Mouse (Mus musculus) gastrocnemius, adult 18-20 months (tissue): ENCODE results near the gene Hdac4. TPM values are rescaled to one million over a fixed set of nuclear protein-coding genes. Genes with fewer than 3 reads are reported as not detected.

Source experiments
- DNase-seq: peaks from one replicate; pipeline ENCODE4 v3.0.0; 2021; ENCODE audit warnings: low spot score
- total RNA-seq, 2 experiments: library from RNA; stranded (reverse); gene quantifications; 2 replicates each; pipeline ENCODE4 v1.2.3; 2021

Gene Hdac4
- total RNA-seq, 2 experiments from 2014 or later = 64.7 to 72.5 TPM

DNA sequence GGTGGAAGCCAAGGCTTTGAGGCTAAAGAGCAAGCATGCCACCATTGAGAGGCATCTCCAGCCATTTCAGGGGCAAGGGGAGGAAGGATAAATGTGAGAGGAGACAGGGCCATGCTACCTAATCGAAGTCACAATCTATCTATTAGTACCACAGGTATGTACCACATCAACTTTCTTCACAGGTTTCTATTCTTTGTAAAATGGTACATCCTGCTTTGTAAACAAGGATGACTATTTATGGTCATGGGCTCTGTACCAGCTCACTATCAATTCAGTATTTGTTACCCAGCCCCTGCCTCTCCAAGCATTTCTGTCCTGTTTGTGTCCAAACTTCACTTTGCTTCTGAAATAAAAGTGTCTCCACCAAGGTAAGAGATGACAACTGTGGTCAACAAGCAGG lies 92.7 kb downstream of the Hdac4 start:
- DNase-seq = no peak

DNA sequence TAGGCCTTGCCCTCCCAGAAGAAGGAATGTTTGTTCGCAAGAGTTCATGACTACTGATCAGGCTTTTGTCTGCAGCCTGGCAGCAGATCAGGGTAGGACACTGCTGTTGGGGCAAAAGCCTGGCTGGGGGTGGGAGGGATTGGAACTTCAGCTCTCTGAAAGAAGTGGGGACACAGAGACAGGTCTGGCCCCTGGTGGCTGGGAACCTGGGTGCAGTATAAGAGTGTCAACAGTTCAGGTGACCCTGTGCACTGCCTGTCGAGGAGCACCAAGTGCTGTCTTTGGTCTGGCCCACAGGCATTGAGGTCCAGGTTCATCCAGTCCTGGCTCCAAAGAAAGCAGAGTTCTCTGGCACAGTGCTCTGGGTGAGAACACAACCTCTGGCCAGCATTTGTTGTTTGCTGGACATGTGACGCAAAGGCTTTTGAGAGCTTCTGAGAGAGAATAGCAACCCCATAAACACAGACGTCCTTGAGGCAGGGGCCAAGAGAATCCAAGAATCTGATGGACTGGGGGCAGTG lies 95.1 kb downstream of the Hdac4 start:
- DNase-seq = peak; percentile 73

DNA sequence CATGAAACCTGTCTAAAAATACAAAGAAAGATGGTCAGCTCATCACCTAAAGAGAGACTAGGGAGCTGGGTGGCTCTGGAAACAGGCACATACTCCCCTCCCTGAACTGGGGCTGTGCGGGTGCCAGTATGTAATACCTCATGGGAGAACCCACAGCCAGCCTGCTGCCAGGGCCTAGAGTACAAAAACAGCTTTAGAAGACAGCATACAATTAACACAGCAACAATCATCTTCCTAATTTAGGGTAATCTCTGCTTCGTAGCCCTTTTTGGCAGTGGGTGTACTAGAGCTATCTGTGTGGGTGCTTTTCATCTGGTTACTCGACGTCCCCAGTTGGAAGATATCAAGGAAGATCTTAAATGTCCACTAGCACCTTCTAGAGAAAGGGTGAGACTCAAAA lies 95.5 kb downstream of the Hdac4 start:
- DNase-seq = peak; percentile 59

DNA sequence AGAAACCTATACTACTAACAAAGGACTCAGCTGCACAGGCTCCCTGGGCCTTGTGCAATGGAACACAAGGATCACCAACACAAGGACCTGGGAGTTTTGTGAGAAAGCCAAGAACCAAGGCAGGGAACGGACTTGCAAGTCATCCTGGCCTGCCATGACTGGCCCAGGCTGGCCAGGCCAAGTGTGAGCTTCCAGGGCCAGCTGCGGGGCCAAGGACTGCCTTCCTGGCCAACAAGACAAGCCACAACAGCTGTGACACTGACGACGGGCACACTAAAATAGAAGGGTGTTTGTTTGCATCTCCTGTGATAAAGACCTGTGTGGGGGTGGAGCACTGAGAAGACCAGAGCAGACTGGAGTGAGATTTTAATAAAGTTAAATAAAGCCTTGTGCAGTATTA lies 96.0 kb downstream of the Hdac4 start:
- peak; percentile 90 for DNase-seq

DNA sequence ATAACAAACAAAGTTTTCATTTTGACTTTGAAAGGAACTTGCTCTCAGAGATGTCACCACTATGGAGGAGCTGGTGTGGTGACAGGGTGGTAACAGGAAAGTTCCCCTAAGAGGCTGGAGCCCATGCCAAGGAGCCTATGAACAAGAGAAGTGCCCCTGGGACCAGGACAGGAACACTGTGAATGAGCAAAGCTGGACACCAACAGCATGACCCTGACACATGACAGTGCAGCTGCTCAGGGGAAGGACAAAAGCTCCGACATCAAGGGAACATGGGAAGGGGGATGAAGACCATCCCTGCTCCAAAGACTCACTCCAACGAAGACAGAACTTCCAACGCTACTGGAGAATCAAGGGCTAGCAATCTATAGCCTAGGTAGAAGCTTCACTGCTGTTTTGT lies 97.0 kb downstream of the Hdac4 start:
- no peak for DNase-seq

DNA sequence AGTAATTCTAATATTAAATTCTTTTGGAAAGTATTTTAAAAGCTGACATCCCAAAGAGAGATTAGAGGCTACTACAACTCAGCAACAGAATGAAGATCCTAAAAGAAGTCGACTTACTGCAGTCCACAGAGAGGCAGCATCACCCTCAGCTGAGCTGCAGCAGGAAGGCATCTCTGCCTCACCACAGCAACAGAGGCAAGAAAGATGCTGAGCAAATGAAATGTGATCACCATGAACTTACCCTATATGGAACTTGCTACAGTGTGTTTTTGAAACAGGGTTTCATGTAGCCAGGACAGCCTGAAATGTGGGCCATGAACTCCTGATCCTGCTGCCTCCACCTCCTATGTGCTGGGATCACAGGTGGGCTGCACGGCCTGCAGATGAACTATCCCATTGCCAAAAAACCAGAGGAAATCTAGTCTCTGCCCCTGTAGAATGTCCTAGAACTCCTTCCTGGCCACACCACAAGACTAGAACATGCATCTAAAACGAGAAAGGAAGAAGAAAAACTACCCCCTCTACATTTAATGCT lies 98.4 kb downstream of the Hdac4 start:
- DNase-seq = peak; percentile 54

DNA sequence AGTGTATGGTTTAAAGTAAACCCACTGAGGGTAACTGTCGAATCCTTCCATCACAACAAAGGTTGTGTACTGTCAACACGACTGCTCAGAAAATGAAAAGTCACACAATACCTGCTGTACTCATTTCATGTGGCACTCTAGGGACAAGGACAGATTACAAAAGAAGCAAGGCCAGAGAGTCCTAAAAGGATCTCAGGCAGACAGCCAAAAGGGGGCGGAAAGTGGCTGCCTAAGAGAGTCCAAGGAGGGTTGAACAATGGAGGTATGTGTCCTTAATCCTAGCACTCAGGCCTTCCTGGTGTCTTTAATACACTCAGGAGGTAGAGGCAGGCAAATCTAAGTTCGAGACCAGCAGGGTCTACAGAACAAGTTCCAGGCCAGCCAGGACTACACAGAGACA lies 103.2 kb downstream of the Hdac4 start:
- DNase-seq = no peak

DNA sequence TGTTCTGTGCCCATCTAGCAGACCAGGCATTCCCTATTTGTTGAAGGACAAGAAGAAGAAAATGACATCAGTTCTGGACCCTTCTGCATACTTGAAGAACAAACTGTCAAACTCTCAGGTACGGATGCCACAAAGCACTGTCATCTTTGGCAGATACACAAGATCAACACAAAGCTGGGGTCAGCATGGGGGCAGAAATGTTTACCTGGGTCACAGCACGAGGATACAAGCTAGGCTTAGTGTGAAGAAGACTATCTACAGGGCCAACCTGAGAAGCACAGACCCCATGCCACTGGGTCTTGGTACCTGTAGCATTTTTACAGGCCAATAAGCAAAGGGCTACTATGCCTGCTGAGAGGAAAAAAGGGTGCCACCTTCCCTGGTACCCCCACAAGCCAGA lies 107.7 kb downstream of the Hdac4 start:
- DNase-seq = no peak

DNA sequence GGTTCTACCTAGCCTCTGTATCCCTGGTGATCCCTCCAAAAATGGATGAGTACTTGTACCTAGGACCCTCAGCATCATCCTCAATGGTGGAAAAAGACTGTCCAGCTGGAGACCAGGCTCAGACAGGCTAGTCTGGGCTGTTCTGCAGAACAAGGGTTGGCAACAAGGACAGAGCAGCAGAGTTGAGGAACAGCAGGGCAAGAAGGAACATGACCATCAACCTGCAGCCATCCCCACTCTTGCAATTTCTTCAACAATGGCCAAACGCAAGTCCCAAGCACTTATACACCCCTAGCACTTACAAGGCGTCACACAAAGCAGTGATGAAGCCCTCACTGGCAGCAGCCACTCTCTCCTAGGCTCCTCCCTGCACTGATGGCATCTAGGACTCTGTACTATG lies 108.2 kb downstream of the Hdac4 start:
- no peak for DNase-seq

DNA sequence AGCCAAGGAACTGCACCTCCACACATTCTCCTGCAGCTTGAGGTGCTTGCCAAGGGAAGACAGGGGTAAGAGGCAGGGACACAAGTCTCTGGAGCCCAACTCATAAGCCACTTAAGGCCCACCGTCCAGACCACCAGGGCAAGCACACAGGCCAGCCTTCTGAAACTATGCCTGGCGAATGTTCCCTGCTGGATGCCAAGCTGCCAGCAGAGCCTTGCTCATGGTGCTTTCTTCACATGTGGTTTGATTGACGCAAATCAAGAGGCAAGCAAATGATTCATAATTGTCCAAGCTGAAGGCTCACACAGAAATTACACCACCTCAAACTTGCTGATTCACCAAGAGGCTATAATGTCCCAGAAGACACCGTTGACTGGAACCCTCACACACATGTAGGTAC lies 108.7 kb downstream of the Hdac4 start:
- DNase-seq = no peak

DNA sequence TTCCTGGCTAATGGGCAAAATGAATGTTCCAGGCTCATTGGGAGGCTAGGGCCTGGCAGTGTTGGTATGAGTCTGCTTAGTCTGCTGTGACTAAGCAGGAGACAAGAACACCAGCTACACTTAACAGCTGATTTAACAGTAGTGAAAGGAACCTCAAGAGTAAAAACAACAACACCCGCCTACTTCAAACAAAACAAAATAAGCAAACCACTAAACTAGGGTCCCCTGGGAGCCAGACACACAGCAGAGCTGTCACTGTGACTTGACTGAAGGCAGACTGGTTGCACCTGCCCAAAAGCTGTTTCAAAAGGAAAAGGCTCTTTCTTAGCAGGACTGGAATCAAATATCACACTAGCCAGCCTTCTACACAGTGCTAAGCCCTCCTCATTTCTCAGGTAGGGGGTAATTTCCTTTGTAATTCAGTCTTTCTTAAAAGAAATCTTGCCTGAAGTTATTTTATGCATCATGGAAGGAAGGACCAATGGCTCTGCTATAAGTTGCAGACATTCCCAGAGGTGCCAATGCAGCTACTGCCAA lies 109.2 kb downstream of the Hdac4 start:
- no peak for DNase-seq

DNA sequence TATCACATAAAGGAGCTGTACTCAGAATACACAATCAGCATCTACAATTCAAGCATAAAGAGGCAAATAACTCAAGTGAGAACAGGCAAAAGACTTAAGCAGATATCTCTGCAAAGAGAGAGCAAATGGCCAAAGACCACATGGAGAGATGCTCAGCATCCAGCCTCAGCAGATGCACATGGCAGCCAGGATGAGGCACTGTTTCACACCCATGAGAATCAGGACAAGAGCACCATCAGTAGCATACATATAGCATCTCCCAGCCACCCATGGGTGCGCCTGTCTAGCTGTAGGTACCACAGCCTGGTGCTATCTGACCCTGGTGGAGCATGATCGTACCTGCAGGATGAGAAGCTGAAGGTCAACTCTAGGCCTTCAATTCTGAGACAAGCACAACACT lies 110.8 kb downstream of the Hdac4 start:
- DNase-seq = no peak

DNA sequence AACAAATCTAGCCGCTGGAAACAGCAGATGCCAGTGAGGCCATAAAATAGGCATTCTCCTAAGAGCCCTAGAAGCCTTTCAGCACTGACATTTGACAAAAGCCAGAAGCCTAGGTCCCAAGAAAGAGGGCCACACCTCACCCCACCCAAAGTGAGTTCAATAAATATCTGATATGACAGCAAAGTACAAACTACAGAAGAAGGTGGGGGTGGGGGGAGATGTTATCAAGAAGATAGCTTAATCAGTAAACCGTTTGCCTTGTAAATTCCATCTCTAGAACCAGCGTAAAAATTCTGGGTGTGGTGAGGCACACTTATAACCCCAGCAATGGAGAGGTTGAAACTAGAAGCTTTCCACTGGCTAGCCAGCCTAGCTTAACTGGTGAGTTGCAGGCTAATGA lies 111.5 kb downstream of the Hdac4 start:
- no peak for DNase-seq

DNA sequence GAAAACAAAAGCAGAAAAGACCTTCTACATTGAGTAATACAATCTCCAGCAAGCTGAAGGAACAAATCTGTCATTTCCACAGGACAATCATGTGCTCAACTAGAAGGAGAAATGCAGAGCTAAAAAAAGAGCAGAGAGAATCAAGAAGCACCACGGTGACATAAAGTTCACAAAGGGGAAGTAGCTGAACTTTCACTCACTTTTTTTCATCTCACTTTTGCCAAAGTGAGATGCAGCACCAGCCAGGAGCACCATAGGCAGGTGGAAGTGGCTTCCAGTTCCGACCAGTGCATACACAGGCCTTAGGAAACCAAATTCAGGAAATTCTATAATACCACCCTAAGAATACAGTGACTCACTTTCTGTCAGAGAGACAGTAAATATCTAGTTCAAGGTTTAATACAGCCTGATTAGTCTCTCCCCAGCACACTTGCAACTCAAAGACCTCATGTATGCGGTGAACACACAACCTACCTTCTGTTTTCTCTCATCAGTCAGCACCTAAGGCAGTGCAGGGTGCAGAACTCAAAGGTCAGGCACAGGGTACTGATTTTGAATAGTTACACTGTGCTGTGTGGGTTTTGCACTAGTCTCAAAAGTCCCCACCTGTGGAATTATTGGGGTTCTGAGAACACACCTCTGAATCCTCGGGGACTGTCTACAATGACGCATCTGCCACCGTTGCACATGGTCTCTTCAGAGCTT lies 112.5 kb downstream of the Hdac4 start:
- DNase-seq = no peak

DNA sequence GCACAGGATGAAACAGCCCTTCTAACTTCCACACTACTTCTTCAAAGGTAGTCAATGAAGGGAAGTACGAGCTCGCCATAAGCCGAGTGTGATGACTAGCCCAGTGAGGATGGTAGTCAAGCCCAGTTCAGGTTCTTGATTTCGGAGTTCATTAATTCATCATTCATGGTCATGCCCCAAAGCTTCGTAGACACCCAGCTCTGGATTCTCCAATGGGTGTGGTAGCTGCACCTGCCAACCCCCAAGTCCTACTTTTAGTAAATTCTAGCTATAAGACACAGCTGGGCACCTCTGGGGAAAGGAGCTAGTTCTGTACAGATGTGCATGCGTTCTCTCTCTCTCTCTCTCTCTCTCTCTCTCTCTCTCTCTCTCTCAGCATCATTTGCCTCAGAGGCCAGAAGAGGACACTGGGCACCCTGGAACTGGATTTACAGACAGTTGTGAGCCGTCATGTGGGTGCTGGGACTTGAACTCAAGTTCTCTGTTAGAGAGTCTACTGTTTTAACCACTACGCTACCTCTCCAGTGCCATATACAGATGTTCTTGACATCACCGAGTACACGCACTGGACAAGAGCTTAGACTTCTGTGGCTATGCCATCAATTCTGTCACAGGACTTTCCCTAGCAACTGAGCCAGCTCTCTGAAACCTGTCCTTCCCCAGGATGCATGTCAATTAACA lies 113.2 kb downstream of the Hdac4 start:
- no peak for DNase-seq

DNA sequence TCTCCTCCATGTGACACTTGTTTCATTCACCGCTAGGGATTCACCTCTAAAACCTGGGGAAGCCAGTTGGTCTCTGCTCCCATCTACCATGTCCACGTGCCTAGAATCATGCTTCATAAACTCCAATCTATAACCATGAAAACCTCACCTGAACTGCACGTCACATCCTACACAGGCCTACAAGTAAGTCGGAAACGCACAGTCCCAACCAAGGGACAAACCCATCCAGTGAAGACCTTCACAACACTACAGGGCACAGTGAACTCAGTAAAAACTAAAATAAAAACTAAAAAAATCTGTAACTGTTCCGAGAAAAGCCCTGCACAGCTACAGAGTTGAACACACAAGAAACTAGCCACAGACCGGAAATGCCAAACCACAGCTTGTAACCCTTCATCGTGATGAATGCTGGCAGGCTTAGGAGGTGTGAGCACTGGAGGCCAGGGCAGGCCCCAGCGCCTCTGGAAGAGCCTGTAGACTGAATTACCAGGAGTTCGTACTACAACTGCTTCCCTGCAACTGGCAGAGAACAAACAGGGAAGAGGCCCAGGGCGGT lies 115.4 kb downstream of the Hdac4 start:
- DNase-seq = no peak

DNA sequence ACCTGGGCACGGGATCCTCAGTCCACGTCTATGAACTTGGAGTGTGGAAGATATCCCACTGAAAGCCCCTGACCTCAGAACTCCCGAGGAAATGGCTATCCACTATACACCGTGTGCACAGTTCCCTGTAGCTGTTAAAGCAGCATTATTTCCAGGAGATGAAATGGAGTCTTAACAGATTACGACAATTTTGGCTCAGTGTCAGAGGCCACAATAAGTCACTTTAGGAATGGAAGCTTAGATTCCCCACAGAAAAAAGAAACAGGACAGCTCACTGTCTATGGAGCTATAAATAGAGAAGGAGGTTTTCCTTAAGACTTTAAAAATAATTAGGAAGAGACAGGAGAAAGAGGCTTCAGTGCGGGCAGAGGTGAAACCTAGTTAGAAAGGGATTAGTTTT lies 120.2 kb downstream of the Hdac4 start:
- DNase-seq = no peak

DNA sequence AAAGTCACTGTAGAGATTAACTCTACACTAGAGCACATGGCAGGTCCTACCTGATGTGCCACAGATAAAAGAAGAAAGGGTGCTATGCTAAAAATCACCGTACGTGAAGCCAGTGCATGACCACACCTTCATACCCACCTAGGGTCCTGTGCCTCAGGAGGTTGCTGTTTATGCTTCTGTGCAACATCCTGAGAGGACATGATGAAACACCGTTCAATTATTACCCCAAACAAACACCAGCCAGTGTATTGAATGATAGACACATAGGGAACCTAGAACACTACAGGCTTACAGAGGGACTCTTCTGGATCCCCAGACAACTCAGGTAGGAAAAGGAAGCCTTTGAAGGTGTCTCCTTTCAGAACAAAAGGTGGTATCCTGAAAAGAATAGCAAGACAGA lies 120.8 kb downstream of the Hdac4 start:
- DNase-seq = no peak

DNA sequence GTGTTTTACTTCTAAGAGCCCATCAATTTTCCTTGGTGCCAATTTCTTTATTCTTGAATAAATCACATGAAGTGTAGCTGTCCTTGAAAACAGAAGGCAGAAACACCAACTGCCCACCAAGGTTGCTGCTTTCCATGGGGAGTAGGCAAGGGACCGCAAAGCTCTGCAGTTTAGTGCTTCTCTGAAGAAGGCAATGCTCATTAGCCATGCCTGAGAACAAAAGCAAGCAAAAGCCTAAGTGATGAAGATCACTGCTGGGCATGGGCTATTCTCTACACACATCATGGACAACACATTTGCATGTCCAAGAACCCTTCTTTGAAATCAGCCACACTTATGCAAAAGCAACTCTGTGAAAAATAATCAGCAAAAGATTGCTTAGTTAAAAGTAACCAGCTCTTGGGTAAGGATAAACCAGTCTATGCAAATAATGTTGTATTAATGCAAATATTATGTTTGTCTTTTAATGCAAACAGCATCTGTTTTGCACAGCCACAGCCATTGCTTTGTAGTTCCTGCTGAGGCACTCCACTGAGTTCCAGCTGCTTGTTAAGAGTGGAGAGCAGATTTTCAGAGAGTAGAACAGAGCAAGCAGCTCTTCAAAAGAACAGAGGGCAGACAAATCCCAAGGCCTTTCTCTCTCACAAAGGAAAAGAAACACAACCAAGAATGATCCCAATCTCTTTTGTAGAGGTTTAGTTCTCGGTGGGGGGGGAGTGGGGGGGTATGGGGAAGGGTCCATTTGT lies 125.4 kb downstream of the Hdac4 start:
- DNase-seq = no peak

DNA sequence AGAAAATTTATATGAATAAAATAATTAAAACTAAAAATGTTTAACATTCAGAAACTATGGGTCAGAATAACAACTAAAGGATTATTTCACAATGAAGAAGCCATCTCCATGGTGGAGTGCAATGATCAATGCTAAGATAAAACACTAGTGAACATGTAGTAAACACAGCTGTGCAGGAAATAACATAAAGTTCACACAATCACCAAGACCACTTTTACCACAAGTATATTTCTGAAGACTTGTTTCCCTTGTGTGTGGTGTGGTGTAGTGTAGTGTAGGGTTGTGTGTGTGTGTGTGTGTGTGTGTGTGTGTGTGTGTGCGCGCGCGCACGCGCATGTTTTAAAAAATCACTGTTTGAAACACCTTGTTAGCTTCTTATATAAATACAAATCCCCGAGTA lies 126.0 kb downstream of the Hdac4 start:
- no peak for DNase-seq

DNA sequence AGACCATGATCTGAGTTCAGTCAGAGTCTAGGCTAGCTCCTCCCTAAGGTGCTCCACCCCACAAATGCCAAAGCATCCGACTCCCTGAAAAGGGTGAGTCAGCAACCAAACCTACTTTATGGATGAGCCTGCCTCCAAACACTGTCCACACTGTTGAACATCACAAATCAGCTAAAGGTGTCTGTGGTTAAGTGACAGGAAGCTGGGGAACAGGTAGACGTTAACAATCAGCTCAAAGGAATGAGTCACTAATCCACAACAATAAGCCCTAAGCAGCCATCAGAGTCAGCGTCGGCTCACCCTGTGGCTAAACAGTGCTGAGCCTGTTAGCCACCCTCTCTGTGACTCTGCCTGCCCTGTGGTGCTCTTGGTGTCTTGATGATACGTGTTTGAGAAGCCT lies 131.2 kb downstream of the Hdac4 start:
- no peak for DNase-seq

DNA sequence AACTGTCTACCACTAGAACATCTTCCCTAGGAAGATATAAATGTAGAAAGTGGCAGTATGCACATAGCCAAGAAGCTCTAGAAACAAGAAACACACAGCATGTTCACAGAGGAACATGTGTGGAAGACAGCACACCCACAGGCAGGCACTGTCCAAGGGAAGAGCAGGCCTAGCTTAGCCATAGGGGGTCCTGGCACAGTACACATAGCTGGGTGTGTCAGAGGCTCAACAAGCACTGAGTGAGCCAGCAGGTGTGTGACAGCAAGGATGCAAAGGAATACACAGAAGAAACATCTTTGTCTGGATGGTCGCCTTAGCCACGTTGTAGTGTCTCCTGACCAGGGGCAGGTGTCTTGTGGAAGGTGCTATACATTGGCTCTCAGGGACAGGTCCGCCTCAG lies 132.2 kb downstream of the Hdac4 start:
- DNase-seq = no peak
